28 mouse cellular contexts compared by ENCODE assay signal in the genomic region with DNA sequence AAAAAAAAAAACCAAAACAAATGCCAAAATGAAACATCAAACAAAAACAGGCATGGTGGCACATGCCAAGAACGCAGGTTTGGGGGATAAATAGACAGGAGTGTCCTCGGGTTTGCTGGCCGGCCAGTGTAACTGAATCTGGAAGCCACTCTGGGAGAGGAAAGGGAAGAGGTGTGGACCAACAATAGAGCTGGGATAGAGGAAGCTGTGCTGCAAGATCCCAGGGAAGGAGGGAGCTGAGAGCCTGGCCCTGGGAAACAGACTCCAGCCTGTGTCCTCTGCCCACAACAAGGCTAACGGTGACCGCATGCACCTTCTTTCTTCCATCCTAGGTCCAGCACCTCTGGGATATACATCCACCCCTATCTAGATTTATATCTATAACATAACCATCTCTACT. TPM values are rescaled to one million over a fixed set of nuclear protein-coding genes. Genes with fewer than 3 reads are reported as not detected.
DNase-seq lines count a peak whose midpoint lies in the region; ATAC-seq and TF ChIP-seq lines count a peak whose summit lies in the region.
"Had no signal": no experiment of that assay in that cellular context is flagged by ENCODE, and none has a peak within 500 bp of the region (broad histone marks: within the 10 kb centered on the region; RNA-seq: fewer than 3 reads in every experiment).

No protein-coding gene starts in this region.

- peaks cover 31% of the 10 kb centered on the region for H3K36me3 ChIP-seq in kidney, postnatal 0 days (ENCODE audit: insufficient read depth, low read length)
- peaks cover 44% of the 10 kb centered on the region for H3K36me3 ChIP-seq in kidney, embryonic 15.5 days
- H3K36me3 ChIP-seq in heart, embryonic 15.5 days: peaks cover 36% of the 10 kb centered on the region

- no peak overlapping the region for H3K9ac ChIP-seq in kidney, postnatal 0 days (ENCODE audit: low read depth, low read length)
- no peak overlapping the region for H3K9ac ChIP-seq in kidney, embryonic 15.5 days
- no peak overlapping the region for H3K9ac ChIP-seq in heart, embryonic 15.5 days
- H3K9ac ChIP-seq: embryonic facial prominence, embryonic 15.5 days; hindbrain, embryonic 14.5 days; limb, embryonic 13.5 days; liver, embryonic 14.5 days; neural tube, embryonic 12.5 days had no signal

- 74% methylated on average over 5 of the region's 5 CpGs for WGBS in kidney, postnatal 0 days
- WGBS in kidney, embryonic 15.5 days: 76% methylated on average over 5 of the region's 5 CpGs
- 78% methylated on average over 5 of the region's 5 CpGs for WGBS in heart, embryonic 15.5 days

- intact Hi-C loops in heart, postnatal 36 days (cut with DNase I): no loop called here
- intact Hi-C loops in left cerebral cortex, postnatal 14 days (cut with DNase I): no loop called here

- H3K4me2 ChIP-seq in kidney, postnatal 0 days (ENCODE audit: low read length): no peak overlapping the region
- H3K4me2 ChIP-seq in kidney, embryonic 15.5 days: no peak overlapping the region
- H3K4me2 ChIP-seq in heart, embryonic 15.5 days: no peak overlapping the region
- H3K4me2 ChIP-seq: embryonic facial prominence, embryonic 15.5 days; hindbrain, embryonic 14.5 days; limb, embryonic 13.5 days; neural tube, embryonic 12.5 days had no signal

- ATAC-seq in kidney, postnatal 0 days (replicated peaks; ENCODE audit: low FRiP score, low read depth): no peak
- ATAC-seq in kidney, embryonic 15.5 days (replicated peaks; ENCODE audit: low FRiP score): no peak
- ATAC-seq in heart, embryonic 15.5 days (replicated peaks; ENCODE audit: insufficient number of reproducible peaks, insufficient read depth, low FRiP score, low read depth): no peak
- ATAC-seq: CD4-positive, CD25-positive, alpha-beta regulatory T cell, adult 4 months; forebrain, embryonic 16.5 days; inflammation-experienced regulatory T-cells, adult 6 months had no signal

- H3K27me3 ChIP-seq in kidney, postnatal 0 days (ENCODE audit: insufficient read depth, low read length): no peaks in the 10 kb centered on the region
- no peaks in the 10 kb centered on the region for H3K27me3 ChIP-seq in kidney, embryonic 15.5 days
- no peaks in the 10 kb centered on the region for H3K27me3 ChIP-seq in heart, embryonic 15.5 days
- H3K27me3 ChIP-seq: embryonic facial prominence, embryonic 15.5 days; limb, embryonic 13.5 days; megakaryocyte, embryonic 14.5 days; neural tube, embryonic 12.5 days had no signal

- peak; percentile 95 for DNase-seq in heart, adult 11 months
- no peak for DNase-seq in heart, postnatal 36 days
- DNase-seq in kidney, postnatal 0 days (ENCODE audit: low spot score): peak; percentile 22
- DNase-seq in lung, postnatal 25 days (ENCODE audit: low spot score): peak; percentile 32
- no peak for DNase-seq in left cerebral cortex, postnatal 14 days (ENCODE audit: low spot score in 2 of 2)
- DNase-seq: adrenal gland, postnatal 25 days; cerebellum, adult 9-10 months; gastrocnemius, postnatal 25 days; kidney, adult 18-20 months; midbrain, embryonic 14.5 days; right cerebral cortex, postnatal 14 days; thymus, postnatal 14 days had no signal

- H3K27ac ChIP-seq in kidney, postnatal 0 days: no peak overlapping the region
- H3K27ac ChIP-seq in kidney, embryonic 15.5 days: no peak overlapping the region
- H3K27ac ChIP-seq in heart, embryonic 15.5 days: peak overlapping the region; percentile 34; the same call in 1 of the 2 replicates
- H3K27ac ChIP-seq: embryonic facial prominence, embryonic 15.5 days; hindbrain, embryonic 14.5 days; layer of hippocampus, adult 2 months; limb, embryonic 13.5 days; liver, embryonic 14.5 days; neural tube, embryonic 12.5 days had no signal

- no peak for TF ChIP-seq CTCF in kidney, postnatal 0 days (IDR thresholded peaks at IDR 0.05; ENCODE audit: low read depth)

- H3K4me1 ChIP-seq in kidney, postnatal 0 days (replicated peaks; ENCODE audit: insufficient read depth, low read length): no peaks in the 10 kb centered on the region; the same call in 1 of the 2 replicates
- H3K4me1 ChIP-seq in kidney, embryonic 15.5 days: peaks cover 14% of the 10 kb centered on the region
- peaks cover 14% of the 10 kb centered on the region for H3K4me1 ChIP-seq in heart, embryonic 15.5 days (replicated peaks)

- no peak overlapping the region for H3K4me3 ChIP-seq in kidney, postnatal 0 days (replicated peaks; ENCODE audit: low read depth, low read length)
- H3K4me3 ChIP-seq in kidney, embryonic 15.5 days (replicated peaks): no peak overlapping the region
- H3K4me3 ChIP-seq in heart, embryonic 15.5 days: no peak overlapping the region
- H3K4me3 ChIP-seq: embryonic facial prominence, embryonic 15.5 days; layer of hippocampus, adult 2 months; limb, embryonic 13.5 days; megakaryocyte, embryonic 14.5 days; neural tube, embryonic 12.5 days had no signal

- no peaks in the 10 kb centered on the region for H3K9me3 ChIP-seq in kidney, postnatal 0 days (replicated peaks; ENCODE audit: low read length)
- H3K9me3 ChIP-seq in kidney, embryonic 15.5 days (replicated peaks): no peaks in the 10 kb centered on the region
- no peaks in the 10 kb centered on the region for H3K9me3 ChIP-seq in heart, embryonic 15.5 days (replicated peaks)
- H3K9me3 ChIP-seq: embryonic facial prominence, embryonic 15.5 days; limb, embryonic 13.5 days; megakaryocyte, embryonic 14.5 days; neural tube, embryonic 12.5 days had no signal

RNA-seq across cellular contexts. Expression of a gene that starts 5.0 kb away (rescaled TPM):
- total RNA-seq in heart, postnatal 36 days (2021): 10 to 100 TPM; 29.0 to 33.2 TPM
- 46.1 and 48.1 TPM in 2 replicates for polyA plus RNA-seq in kidney, postnatal 0 days (2015; fragmentation: Nextera tagmentation; extraction: Ambion mirVana)
- polyA plus RNA-seq in kidney, embryonic 15.5 days (2015; fragmentation: Nextera tagmentation; extraction: Ambion mirVana): 54.1 and 67.9 TPM in 2 replicates
- 43.0 and 57.7 TPM in 2 replicates for polyA plus RNA-seq in heart, embryonic 15.5 days (2015; fragmentation: Nextera tagmentation; extraction: Ambion mirVana)
- 10 to 100 TPM; 18.0 to 20.3 TPM for total RNA-seq in left cerebral cortex, postnatal 14 days (2021)

RNA-seq across cellular contexts. Expression of a gene that starts 5.1 kb away (rescaled TPM):
- 10 to 100 TPM; 50.4 to 58.6 TPM for total RNA-seq in heart, postnatal 36 days (2021)
- polyA plus RNA-seq in kidney, postnatal 0 days (2015; fragmentation: Nextera tagmentation; extraction: Ambion mirVana): 100 and 108 TPM in 2 replicates
- 147 and 155 TPM in 2 replicates for polyA plus RNA-seq in kidney, embryonic 15.5 days (2015; fragmentation: Nextera tagmentation; extraction: Ambion mirVana)
- polyA plus RNA-seq in heart, embryonic 15.5 days (2015; fragmentation: Nextera tagmentation; extraction: Ambion mirVana): 85.3 and 96.9 TPM in 2 replicates
- 10 to 100 TPM; 80.2 to 81.3 TPM for total RNA-seq in left cerebral cortex, postnatal 14 days (2021)

RNA-seq across cellular contexts. Expression of a gene that starts 16.2 kb away (rescaled TPM):
- total RNA-seq in heart, postnatal 36 days (2021): not detected
- polyA plus RNA-seq in kidney, postnatal 0 days (2015; fragmentation: Nextera tagmentation; extraction: Ambion mirVana): 119 and 185 TPM in 2 replicates
- 6.8 and 7.1 TPM in 2 replicates for polyA plus RNA-seq in kidney, embryonic 15.5 days (2015; fragmentation: Nextera tagmentation; extraction: Ambion mirVana)
- polyA plus RNA-seq in heart, embryonic 15.5 days (2015; fragmentation: Nextera tagmentation; extraction: Ambion mirVana): 0.28 TPM in 1 of 2 replicates, not detected in the other
- not detected for total RNA-seq in left cerebral cortex, postnatal 14 days (2021)
- total RNA-seq: adrenal gland, postnatal 25 days; gastrocnemius, postnatal 25 days; layer of hippocampus, adult 2 months; layer of hippocampus, postnatal 25 days had no signal
- polyA plus RNA-seq: brain, embryonic 14.5 days; CD4-positive, CD25-positive, alpha-beta regulatory T cell, adult 4 months; embryonic facial prominence, embryonic 15.5 days; forebrain, embryonic 16.5 days; heart, embryonic 14.5 days; hindbrain, embryonic 14.5 days; inflammation-experienced regulatory T-cells, adult 6 months; limb, embryonic 13.5 days; lung, embryonic 16.5 days; midbrain, embryonic 14.5 days; neural tube, embryonic 12.5 days had no signal

RNA-seq across cellular contexts. Expression of a gene that starts 23.2 kb away (rescaled TPM):
- 10 to 100 TPM; 25.2 to 28.2 TPM for total RNA-seq in heart, postnatal 36 days (2021)
- polyA plus RNA-seq in kidney, postnatal 0 days (2015; fragmentation: Nextera tagmentation; extraction: Ambion mirVana): 11.7 and 12.6 TPM in 2 replicates
- 7.9 and 8.2 TPM in 2 replicates for polyA plus RNA-seq in kidney, embryonic 15.5 days (2015; fragmentation: Nextera tagmentation; extraction: Ambion mirVana)
- 7.0 and 8.2 TPM in 2 replicates for polyA plus RNA-seq in heart, embryonic 15.5 days (2015; fragmentation: Nextera tagmentation; extraction: Ambion mirVana)
- 10 to 100 TPM; 25.6 to 26.0 TPM for total RNA-seq in left cerebral cortex, postnatal 14 days (2021)

RNA-seq across cellular contexts. Expression of a gene that starts 26.4 kb away (rescaled TPM):
- under 1 TPM; 0.41 to 0.64 TPM for total RNA-seq in heart, postnatal 36 days (2021)
- polyA plus RNA-seq in kidney, postnatal 0 days (2015; fragmentation: Nextera tagmentation; extraction: Ambion mirVana): 1.7 and 2.1 TPM in 2 replicates
- polyA plus RNA-seq in kidney, embryonic 15.5 days (2015; fragmentation: Nextera tagmentation; extraction: Ambion mirVana): 1.3 and 1.4 TPM in 2 replicates
- polyA plus RNA-seq in heart, embryonic 15.5 days (2015; fragmentation: Nextera tagmentation; extraction: Ambion mirVana): 1.2 and 1.3 TPM in 2 replicates
- total RNA-seq in left cerebral cortex, postnatal 14 days (2021): 1 to 10 TPM; 1.5 to 1.7 TPM
- polyA plus RNA-seq: CD4-positive, CD25-positive, alpha-beta regulatory T cell, adult 4 months had no signal

Comparison
In these comparisons a context has a peak if more than half of its experiments do, and no peak if none do; other contexts are left out.
1. DNase-seq: peak in heart, adult 11 months (single experiment), kidney, postnatal 0 days (single experiment) and lung, postnatal 25 days (single experiment); none in heart, postnatal 36 days (0 of 2) and left cerebral cortex, postnatal 14 days (0 of 2).
2. RNA of a gene that starts 16.2 kb away (polyA plus RNA-seq): 119 to 185 TPM in kidney, postnatal 0 days; 6.8 to 7.1 TPM in kidney, embryonic 15.5 days and 0.28 TPM in heart, embryonic 15.5 days; every median in the first group is over 10 times any median in the second.